Mouse (Mus musculus): Measurements from ENCODE around the gene Zfp618.

The Zfp618 gene

DNA sequence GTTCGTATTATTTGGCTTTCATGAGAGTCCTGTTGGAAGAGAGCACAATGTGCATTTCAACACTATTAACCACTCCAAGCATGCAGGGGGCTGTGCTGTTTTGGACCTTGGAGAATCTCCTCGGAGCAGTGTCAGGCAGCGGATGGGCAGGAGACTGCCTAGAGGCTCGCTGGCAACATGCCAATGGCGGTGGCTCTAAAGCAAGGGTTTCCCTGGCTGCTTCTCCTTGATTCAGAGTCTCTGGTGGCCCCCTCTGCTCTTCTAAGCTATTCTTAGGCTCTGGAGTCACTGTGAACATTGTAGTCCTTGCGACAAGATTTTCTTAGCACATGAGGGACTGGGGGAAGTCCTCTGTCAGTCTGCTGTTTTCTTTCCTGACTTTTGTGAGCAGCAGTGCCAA is 33.5 kb downstream of the Zfp618 start:
- in situ Hi-C loops (cut with MboI, MseI), result no loop called here

DNA sequence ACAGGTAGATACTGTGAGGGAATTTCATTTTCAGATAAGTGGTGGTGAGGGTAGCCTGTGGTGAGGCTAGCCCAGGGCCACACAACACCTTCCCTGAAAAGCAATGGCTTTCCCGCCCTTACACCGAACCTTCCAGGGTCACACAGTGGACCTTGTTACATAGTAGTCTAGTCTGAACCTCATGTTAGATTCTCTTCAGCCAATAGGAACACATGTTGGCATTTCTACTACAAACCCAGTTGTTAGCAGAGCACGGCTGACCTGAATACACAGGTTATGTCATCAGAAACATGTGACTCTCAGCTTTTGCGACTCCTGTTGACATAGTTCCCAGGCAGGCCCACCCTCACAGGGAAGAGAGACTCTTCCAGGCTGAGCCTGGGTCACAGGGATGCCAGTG is 33.9 kb downstream of the Zfp618 start:
- in situ Hi-C loops (cut with MboI, MseI), result no loop called here

DNA sequence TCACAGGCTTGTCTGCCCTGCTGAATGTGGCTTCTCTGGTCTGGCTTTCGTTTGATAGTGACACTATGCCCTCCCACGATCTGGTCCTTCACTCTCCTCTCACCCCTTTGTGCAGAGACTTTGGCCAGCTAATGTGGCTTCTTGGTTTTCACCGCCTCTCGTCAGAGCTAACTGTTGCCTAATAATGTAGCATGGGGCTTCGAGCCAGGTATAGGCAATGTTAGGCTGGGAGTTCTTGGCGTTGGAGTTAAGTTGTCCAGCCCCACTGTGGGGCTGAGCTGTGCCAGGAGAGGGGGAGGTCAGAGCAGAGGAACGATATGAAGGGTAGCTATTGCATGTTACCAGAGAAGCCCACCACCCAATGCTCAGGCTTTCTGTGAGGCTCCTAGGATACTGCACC is 34.5 kb downstream of the Zfp618 start:
- in situ Hi-C loops (cut with MboI, MseI), result no loop called here

DNA sequence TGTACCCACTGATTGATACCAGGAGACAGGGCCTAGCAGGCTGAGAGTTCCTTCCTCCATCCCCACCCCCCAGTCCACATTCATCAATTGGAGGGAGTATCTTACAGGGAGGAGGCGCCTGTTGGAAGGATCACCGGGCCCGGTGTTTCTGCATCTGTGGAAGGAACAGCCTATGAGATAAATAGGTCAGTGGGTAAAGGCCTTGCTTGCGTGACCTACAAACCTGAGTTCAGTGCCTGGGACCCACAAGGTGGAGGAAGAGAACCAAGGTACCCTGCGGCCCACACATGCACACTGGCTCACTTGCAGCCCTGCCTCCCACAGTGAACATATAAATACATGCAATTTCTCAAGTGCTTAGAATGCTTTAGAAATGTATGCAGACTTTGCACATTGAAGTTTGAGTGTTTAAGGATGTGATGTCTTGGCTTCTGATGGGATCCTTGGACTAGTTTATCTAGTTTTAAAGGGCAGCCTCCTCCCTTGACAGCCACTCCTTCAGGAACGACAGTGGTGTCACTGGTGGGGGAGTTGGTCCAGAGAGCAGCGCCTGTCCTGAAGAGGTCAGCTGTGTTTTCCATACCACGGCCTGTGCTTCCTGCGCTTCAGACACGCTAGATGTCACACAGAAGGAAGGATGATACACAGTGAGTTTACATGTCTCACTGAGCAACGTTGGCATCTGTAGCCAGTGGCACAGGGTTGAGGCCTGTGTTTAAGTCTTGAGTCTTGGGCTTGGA is 35.1 kb downstream of the Zfp618 start:
- in situ Hi-C loops (cut with MboI, MseI), result no loop called here

DNA sequence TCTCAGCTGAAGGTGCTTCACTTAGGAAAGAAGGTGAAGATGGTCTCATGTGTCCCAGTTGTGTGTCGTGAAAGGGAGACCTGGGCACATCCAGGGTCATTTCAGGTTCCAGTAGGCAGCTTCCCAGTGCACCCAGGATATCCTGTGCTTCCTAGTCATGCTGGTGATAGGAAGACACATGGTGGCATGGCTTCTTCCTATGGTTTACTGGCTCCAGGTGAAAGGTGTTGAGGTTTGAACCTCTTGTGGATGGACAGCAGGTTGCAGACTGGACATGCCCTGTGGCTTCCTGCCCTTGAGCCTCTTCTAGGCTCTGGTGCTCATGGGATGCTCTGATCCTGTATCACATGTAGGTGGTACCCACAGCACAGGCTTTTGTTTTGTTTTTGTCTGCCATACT is 37.0 kb downstream of the Zfp618 start:
- in situ Hi-C loops (cut with MboI, MseI), result no loop called here

DNA sequence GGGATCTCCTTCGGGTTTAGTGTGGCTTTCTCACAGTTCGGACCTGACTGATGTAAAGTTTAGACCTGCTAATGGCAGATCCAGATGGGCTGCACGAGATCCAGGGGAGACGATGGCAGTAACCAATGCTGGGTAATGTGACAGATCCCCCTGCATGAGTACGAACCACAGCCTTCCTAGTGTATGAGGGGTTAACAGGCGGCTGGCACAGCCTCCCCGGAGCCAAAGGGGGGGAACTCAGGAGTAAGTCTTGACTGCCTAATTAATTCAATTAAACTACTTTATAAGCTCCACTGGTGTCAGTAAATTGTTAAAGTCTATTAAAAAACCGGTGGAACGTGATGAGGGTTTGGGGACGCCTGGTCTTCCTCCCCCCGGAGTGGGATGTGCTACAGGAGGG is 39.1 kb downstream of the Zfp618 start:
- in situ Hi-C loops (cut with MboI, MseI), result no loop called here

DNA sequence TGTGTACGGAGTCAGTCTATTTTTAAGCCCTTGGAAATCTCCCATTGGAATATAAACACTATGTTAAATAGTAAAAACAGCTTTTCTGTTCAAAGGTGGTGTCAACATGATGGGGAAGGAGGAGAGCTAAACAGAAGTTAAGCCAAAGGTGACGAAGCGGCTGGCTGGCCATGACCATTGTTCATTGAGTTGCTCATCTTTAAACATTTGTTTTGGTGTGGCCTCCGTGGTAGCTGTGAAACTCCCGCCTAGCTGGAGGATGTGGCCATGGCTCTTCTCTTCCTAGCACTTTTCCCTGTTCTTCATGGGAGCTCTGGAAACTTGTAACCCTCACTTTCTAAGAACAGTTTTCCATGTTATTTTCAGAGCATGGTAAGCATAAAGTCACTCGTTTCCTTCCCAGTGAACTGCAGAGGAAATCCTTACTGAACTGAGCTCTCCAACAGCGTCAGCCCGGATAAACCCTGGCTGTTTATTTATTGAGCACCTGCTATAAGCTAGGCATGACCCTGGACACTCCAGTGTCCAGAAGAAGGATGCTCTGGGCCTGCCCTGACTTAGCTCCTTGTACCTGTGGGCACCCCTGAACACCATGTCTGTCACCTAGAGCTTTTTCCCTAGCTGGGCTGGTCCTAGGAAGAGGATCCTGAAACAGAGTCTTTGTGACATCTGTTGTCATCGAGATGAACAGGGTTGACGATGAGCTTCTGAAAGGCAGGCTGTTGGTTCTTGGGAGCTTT is 40.2 kb downstream of the Zfp618 start:
- in situ Hi-C loops (cut with MboI, MseI), result no loop called here

DNA sequence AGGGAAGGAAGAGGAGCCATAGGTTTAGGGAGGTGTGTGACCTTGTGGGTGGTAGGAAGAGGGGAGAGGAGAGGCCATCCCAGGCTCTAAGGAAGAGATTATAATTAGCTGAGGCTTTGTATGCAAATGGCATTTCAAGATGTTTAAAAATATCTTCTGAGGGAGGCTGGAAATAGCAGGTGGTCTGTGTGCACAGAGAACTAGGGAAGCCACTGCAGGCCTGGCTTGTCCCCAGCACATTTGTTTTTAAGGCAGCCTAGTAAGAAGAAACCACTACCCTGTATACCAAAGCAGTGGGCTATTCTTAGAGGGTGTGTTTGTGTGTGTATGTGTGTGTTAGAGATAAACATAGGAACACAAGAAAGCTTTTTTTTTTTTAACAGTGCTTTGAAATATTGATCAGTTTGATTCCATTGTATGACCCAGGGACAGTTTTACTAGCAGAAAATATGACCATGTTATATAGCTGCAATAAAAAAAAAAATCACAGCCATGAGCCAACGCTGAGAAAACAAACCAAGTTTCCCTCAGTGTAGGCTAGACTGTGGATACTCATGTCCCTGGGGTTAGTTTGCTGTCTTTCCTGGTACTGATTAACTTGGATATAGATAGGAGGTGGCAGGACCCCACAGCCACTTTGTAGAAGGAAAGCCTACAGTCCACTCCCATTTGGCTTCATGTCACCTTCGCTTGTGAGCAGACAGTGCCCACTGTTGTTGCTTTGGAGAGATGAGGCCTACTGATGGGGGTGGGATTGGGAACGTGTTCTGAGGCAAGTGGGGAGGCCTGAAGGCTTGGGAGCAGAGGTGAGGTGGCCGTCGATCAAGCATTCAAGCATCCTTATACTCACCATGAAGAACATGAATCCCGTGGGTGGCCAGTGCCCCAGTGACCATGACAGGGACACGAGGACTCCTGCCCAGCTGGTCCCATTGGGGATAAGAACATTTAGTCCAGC is 41.1 kb downstream of the Zfp618 start:
- in situ Hi-C loops (cut with MboI, MseI), result no loop called here

DNA sequence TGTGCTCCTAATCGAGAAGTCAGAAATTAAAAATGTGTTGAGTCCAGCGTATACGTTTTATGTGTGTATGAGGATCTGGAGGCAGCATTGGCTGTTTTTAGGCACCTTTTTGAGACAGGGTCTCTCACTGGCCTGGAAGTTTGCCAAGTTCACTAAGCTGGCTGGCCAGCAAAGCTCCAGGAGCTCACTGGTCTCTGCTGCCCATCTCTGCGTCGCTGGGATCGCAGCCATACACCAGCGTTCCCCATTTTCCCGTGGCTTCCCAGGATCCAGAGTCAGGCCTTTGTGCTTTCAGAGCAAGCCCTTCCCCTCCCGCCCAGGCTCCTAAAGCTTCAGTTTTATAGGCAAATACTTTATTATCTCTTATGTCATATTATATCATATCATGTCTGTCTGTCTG is 42.8 kb downstream of the Zfp618 start:
- in situ Hi-C loops (cut with MboI, MseI), result no loop called here

DNA sequence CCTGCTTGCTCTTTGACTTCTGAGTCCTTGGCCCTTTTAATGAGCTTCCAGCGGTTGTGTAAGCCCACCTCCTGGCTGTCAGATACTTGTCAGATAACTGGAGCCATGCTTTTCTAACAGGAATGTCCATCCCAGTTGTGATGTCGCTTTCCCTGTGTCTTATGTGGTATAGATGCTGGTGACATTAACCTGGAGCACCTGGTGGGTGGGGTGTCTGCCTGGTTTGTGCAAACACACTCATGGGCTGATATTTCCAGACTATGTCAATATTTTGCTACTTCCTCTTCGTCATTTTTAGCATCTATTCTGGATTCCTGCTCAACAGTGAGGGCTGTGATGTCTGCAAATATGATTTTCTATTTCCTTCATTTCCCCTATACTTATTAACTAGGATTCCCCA is 43.4 kb downstream of the Zfp618 start:
- in situ Hi-C loops (cut with MboI, MseI), result no loop called here

DNA sequence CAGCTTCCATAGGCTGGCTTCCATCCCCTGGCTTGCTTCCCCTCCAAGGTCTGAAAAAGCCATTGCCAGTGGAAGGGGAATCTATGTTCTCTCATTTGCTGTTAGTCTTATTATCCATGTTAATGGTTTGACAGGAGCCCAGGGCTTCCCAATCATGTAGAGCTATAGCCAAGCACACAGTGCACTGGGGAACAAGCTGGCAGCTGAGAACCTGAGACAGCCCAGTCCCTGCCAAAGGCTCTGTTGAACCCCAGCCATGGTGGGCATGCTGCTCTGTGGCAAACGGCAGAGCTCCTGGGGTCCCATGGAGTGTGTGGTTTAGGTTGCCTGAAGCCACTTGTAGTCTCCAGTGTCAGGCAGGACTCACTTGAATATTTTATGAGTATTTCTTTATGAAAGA is 44.4 kb downstream of the Zfp618 start:
- in situ Hi-C loops (cut with MboI, MseI), result loop anchor here (5.0 kb wide), 1 partner anchor 38 kb away; no protein-coding TSS in a partner anchor

DNA sequence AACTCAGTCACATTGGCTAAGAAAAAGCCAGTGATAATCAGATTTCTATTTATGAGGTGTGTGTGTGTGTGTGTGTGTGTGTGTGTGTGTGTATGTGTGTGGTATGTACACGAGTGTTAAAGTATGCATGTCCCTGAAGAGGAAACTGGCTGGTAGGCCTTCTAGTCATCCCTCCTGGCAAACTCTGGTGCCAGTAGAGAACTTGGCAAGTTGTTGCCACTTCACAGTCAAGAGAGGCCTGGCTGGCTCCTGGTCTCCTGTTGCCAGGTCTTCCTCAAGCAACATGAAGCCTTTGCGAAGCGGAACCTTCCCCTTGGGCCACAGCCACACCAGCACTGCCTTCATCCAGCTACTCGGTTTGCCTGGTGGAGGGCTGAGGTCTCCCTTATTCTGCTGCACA is 44.9 kb downstream of the Zfp618 start:
- in situ Hi-C loops (cut with MboI, MseI), result loop anchor here (5.0 kb wide), 1 partner anchor 38 kb away; no protein-coding TSS in a partner anchor

DNA sequence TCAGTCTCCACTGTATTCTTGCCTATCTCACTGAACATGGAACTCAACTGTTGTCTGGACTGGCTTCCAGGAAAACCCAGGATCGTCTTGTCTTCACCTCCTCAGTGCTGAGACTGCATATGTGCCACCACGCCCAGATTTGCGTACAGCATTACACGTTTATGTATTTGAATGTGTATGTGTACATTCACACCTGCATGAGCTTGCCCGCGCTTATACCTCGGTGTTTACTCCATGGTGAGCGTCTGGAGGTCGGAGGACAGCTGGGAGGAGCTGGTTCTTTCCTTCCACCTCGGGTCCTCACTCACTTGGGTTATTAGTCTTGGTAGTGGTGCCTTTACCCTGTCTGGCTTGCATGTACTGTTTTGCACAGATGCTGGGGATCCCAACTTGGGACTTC is 53.2 kb downstream of the Zfp618 start:
- in situ Hi-C loops (cut with MboI, MseI), result no loop called here

DNA sequence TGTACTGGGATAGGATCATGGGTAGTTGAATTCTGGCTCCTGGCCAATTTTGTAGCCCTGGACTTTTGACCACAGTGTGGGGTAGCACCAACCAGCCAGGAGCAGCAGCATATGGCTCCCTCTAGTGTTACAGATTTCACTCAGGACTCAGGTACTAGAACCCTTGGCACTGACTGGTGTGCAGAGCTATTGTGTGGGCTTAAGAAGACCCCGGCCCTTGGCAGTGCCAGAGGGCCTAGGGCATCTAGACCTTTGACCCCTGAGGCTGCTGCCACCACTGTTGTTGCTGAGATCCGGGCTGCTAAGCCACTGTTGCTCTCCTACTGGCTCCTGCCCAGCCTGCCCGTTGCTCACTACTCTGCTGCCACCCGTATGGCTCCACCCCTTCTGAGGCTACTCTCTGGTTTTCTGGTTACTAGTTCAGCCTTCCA is 54.1 kb downstream of the Zfp618 start:
- in situ Hi-C loops (cut with MboI, MseI), result no loop called here

DNA sequence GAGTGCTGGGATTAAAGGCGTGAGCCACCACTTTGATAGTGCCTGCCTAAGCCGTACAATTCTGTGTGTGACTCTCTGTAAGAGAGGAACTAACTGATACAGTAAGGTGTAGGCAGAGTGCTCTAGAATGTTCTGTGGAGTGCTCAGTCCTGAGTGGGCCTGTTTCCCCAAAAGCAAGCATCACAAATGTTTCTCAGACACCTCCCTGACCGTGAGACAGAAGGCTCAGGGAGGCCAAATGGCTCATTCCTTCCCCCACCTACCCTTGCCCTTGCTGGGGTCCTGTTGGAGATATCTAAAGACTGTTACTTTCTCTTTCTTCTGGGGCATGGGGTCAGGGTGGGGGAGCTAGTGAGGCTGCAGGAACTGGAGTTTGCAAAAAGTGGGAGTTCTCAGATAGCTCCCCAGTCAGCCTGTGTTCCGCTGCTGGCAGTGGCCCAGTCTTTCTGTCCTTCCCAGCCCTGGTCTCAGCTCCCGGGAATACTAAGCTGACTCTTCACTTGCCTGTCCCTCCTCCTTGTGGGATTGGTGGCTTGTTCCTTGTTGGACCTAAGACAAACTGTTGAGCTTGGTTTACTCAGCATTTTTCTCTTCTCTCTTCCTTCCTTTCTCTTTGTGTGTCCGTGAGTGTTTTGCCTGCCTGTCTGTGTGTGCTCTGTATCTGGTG is 55.8 kb downstream of the Zfp618 start:
- in situ Hi-C loops (cut with MboI, MseI), result no loop called here

DNA sequence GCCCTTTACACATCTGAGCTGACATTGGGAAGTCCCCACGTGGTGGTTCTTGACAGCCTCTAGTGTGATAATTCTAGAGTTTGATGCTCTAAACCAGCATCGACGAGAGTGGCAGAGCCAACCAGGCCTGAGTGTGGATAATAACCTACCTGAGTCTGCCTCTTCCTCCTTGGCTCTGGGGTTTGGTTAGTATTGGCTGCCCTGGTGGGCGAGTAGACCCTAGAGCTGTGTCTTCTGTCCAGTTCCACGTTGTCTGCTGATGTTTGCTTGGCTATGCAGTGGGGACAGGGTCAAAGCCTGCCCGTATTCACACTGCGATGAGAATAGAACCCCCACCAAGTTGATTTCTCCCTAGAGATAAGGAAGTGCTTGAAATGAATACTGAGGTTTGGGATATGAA is 58.1 kb downstream of the Zfp618 start:
- in situ Hi-C loops (cut with MboI, MseI), result no loop called here

DNA sequence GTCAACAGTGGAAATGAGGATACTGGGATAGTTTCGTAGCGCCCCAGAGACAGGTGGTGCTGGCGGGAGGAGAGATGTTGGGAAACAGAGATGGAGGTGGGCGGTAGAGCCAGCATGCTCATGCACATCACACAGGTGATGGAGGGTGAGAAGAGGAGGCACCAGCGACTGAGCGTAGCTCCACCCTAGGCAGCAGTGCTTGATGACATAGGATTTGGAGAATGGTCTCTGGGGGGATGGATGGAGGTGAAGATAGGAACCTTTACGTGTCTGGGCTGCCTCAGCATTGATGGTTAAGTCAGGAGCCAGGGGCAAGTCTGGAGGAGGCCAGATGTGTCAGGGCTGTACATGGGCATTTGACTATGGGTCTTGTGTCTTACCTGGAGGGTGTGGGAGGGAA is 58.7 kb downstream of the Zfp618 start:
- in situ Hi-C loops (cut with MboI, MseI), result no loop called here

DNA sequence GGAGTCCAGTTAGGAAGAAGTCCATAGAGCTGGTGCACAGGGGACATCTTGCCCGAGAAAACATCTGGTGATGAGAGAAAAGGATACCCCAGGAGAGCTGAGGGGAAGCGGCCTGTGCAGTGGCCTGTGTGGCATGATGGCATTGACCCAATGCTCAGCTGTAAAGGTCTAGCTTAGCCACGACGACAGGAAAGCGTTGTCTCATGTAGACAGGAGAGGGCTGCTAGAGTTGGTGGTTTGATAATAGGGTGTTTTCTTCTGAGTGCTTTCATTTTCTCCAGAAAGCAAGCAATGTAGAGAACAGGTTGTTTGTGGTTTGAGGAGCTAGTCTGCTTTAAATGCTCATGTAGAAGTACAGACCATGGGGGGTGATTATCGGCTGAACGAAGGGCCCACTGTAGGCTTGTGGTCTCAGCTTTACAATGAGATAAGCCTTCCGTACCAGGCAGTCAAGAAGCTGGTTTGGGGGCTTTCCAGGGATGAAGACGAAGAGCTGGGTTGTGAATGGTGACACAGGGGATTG is 59.4 kb downstream of the Zfp618 start:
- in situ Hi-C loops (cut with MboI, MseI), result no loop called here

DNA sequence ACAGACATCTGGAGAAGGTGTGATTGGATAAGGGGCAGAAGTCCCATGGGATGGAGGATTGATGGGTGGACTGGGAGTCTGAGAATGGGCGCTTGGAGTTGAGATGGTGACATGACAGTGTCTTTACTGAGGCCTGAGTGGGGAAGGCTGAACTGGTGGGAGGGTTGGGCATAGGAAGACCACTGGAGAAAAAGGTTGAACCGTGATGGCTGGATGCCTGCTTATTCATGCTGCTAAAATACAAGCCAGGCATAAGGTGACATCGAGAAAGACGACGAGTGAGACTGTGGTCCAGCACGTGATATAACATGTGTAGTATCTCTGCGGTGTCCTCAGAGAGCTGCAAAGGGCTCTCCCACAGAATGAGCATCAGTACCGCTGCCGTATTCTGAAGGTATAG is 59.9 kb downstream of the Zfp618 start:
- in situ Hi-C loops (cut with MboI, MseI), result no loop called here

DNA sequence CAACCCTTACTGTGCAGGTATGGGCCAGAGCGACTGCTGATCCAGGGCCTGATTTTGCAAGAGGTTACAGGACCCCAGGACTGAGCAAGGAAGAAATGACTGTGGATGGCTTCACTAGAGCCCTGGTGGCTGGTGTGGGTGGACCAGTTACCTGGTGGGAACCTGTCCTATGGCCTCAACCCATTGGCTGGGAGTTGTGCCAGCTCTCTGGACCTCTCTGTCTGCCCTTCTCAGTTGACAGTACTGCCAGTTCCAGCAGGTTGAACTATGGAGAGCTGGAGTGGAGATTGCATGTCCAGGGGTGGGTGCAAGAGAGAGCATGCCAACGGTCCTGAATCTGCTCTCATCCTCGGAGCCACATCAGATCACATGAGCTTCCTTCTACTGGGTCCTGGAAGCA is 60.9 kb downstream of the Zfp618 start:
- in situ Hi-C loops (cut with MboI, MseI), result no loop called here

DNA sequence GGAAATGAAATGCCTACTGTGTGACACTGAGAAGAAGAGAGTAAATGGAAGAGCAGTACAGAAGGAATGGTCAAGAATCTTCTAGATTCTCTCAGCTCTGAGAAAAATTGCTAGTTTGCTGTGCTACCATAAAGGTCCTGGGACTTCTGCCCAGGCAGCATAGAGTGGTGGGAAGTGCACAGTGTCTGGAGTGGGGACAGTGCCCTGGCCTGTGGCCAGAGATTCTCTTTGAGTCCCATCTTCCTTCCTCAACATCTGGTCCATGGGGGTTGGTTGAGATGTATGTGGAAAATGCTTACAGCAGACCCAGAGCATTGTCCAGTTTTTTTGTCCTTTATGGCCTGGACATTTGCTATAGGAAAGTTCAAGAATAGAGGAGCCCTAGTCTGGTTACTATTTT is 62.1 kb downstream of the Zfp618 start:
- in situ Hi-C loops (cut with MboI, MseI), result no loop called here
